Mouse (Mus musculus) effector memory CD4-positive, alpha-beta T cell, adult 5 months (primary cell): ENCODE results near the gene Tmbim7. TPM values are rescaled to one million over a fixed set of nuclear protein-coding genes. Genes with fewer than 3 reads are reported as not detected.

Experiments
- polyA plus RNA-seq: library from polyadenylated mRNA; unstranded; fragments of 100-300 nt; shearing (Covaris generic); gene quantifications from one replicate; pipeline ENCODE4 v1.2.1, GENCODE M21; 2017

Tmbim7 gene
- not detected for polyA plus RNA-seq

GRCm38 (mm10) chr5:3650881-3651280, at the start of gene Tmbim7:
Gene Tmbim7 (plus strand): TSS chr5:3651181.

GRCm38 (mm10) chr5:3657085-3657484, 6.1 kb downstream of the Tmbim7 start, which contains the start of gene Gatad1:
Gene Gatad1 (minus strand): TSS chr5:3657185.

Other genes with a start within 250 kb of the Tmbim7 start
- gene Fam133b, start 107.3 kb upstream of the Tmbim7 start, polyA plus RNA-seq = 29.6 TPM
- 3.3 TPM for gene 1700109H08Rik, start 79.6 kb upstream of the Tmbim7 start, polyA plus RNA-seq
- gene Pex1, start 55.1 kb upstream of the Tmbim7 start, polyA plus RNA-seq = 8.3 TPM
- 29.9 TPM for gene Rbm48, start 54.6 kb upstream of the Tmbim7 start, polyA plus RNA-seq
- gene Gatad1, start 6.0 kb downstream of the Tmbim7 start, polyA plus RNA-seq = 13.9 TPM
- 59.9 TPM for gene Ankib1, start 151.7 kb downstream of the Tmbim7 start, polyA plus RNA-seq
- gene Krit1, start 152.0 kb downstream of the Tmbim7 start, polyA plus RNA-seq = 70.5 TPM
- gene Lrrd1, start 194.0 kb downstream of the Tmbim7 start, polyA plus RNA-seq = not detected
- gene Mterf1a, start 242.8 kb downstream of the Tmbim7 start, polyA plus RNA-seq = 5.6 TPM